ENCODE assay signal across 8 mouse cellular contexts in genomic region chr4:128727721-128728430, GRCm38 (mm10). TPM values are rescaled to one million over a fixed set of nuclear protein-coding genes. Genes with fewer than 3 reads are reported as not detected.
DNase-seq lines count a peak whose midpoint lies in the region; ATAC-seq and TF ChIP-seq lines count a peak whose summit lies in the region.

No protein-coding gene starts in this region.

- H3K27ac ChIP-seq in embryonic facial prominence, embryonic 12.5 days, result peak overlapping the region; percentile 96
- peak overlapping the region; percentile 94 for H3K27ac ChIP-seq in heart, embryonic 13.5 days (replicated peaks)
- H3K27ac ChIP-seq in kidney, postnatal 0 days, result peak overlapping the region; percentile 98

- ATAC-seq in embryonic facial prominence, embryonic 12.5 days (ENCODE audit: insufficient number of reproducible peaks, insufficient read depth, low FRiP score, low TSS enrichment), result peak; percentile 67
- ATAC-seq in heart, embryonic 13.5 days (ENCODE audit: extremely low read depth, insufficient number of reproducible peaks, low FRiP score, low TSS enrichment), result peak; percentile 79
- ATAC-seq in kidney, postnatal 0 days (replicated peaks; ENCODE audit: low FRiP score, low read depth), result peak; percentile 87

- no peaks in the 10 kb centered on the region for H3K27me3 ChIP-seq in embryonic facial prominence, embryonic 12.5 days
- H3K27me3 ChIP-seq in heart, embryonic 13.5 days (replicated peaks), result no peaks in the 10 kb centered on the region; the same call in 1 of the 2 replicates
- no peaks in the 10 kb centered on the region for H3K27me3 ChIP-seq in kidney, postnatal 0 days (ENCODE audit: insufficient read depth, low read length)

- peaks cover 45% of the 10 kb centered on the region for H3K4me1 ChIP-seq in embryonic facial prominence, embryonic 12.5 days
- peaks cover 65% of the 10 kb centered on the region for H3K4me1 ChIP-seq in heart, embryonic 13.5 days
- peaks cover 31% of the 10 kb centered on the region for H3K4me1 ChIP-seq in kidney, postnatal 0 days (replicated peaks; ENCODE audit: insufficient read depth, low read length)

- under 1% methylated on average over 63 of the region's 65 CpGs for WGBS in embryonic facial prominence, embryonic 12.5 days
- WGBS in heart, embryonic 13.5 days, result under 1% methylated on average over 50 of the region's 65 CpGs
- WGBS in kidney, postnatal 0 days, result under 1% methylated on average over 49 of the region's 65 CpGs

- H3K36me3 ChIP-seq in embryonic facial prominence, embryonic 12.5 days, result 0 out of 2 replicates have a peak, but pooled peaks cover 19% of the 10 kb centered on the region
- H3K36me3 ChIP-seq in heart, embryonic 13.5 days, result peaks cover 14% of the 10 kb centered on the region
- 0 out of 2 replicates have a peak, but pooled peaks cover 5% of the 10 kb centered on the region for H3K36me3 ChIP-seq in kidney, postnatal 0 days (ENCODE audit: insufficient read depth, low read length)

- DNase-seq in CD4-positive helper T cell, adult 2 months (ENCODE audit: low read depth, low spot score), result peak; percentile 65
- DNase-seq in adipocyte (ENCODE audit: low spot score), result peak; percentile 60
- no peak for DNase-seq in kidney, postnatal 0 days (ENCODE audit: low spot score)
- DNase-seq in lung, postnatal 36 days, result peak; percentile 69
- peak; percentile 67 to 84 for DNase-seq in spleen, postnatal 4 days (ENCODE audit: low spot score in 2 of 2)
- no peak for DNase-seq in right cerebral cortex, postnatal 36 days (ENCODE audit: low spot score in 2 of 2)

- peak overlapping the region; percentile 91 for H3K4me3 ChIP-seq in embryonic facial prominence, embryonic 12.5 days
- H3K4me3 ChIP-seq in heart, embryonic 13.5 days, result peak overlapping the region; percentile 96
- peak overlapping the region; percentile 99 for H3K4me3 ChIP-seq in kidney, postnatal 0 days (replicated peaks; ENCODE audit: low read depth, low read length)

- peak overlapping the region; percentile 91 for H3K4me2 ChIP-seq in embryonic facial prominence, embryonic 12.5 days (replicated peaks)
- H3K4me2 ChIP-seq in heart, embryonic 13.5 days, result peak overlapping the region; percentile 95
- H3K4me2 ChIP-seq in kidney, postnatal 0 days (ENCODE audit: low read length), result peak overlapping the region; percentile 78

- H3K9me3 ChIP-seq in embryonic facial prominence, embryonic 12.5 days, result no peaks in the 10 kb centered on the region
- H3K9me3 ChIP-seq in heart, embryonic 13.5 days, result no peaks in the 10 kb centered on the region
- no peaks in the 10 kb centered on the region for H3K9me3 ChIP-seq in kidney, postnatal 0 days (replicated peaks; ENCODE audit: low read length)

- H3K9ac ChIP-seq in embryonic facial prominence, embryonic 12.5 days, result peak overlapping the region; percentile 100
- peak overlapping the region; percentile 100 for H3K9ac ChIP-seq in heart, embryonic 13.5 days
- H3K9ac ChIP-seq in kidney, postnatal 0 days (ENCODE audit: low read depth, low read length), result peak overlapping the region; percentile 100

- TF ChIP-seq CTCF in kidney, postnatal 0 days (IDR thresholded peaks at IDR 0.05; ENCODE audit: low read depth), result no peak

RNA-seq across cellular contexts. Expression of gene A3galt2, which starts 27.3 kb away (rescaled TPM):
- 0.18 and 0.19 TPM in 2 replicates for polyA plus RNA-seq in embryonic facial prominence, embryonic 12.5 days (2016; fragmentation: Nextera tagmentation; extraction: Ambion mirVana)
- 0.09 TPM in 2 replicates for polyA plus RNA-seq in heart, embryonic 13.5 days (2015; fragmentation: Nextera tagmentation; extraction: Ambion mirVana)
- polyA plus RNA-seq in kidney, postnatal 0 days (2015; fragmentation: Nextera tagmentation; extraction: Ambion mirVana), result 0.13 and 0.23 TPM in 2 replicates

Comparison
In these comparisons a context has a peak if more than half of its experiments do, and no peak if none do; other contexts are left out.
1. DNase-seq: peak in CD4-positive helper T cell, adult 2 months (single experiment), adipocyte (single experiment), lung, postnatal 36 days (single experiment) and spleen, postnatal 4 days (2 of 2); none in kidney, postnatal 0 days (single experiment) and right cerebral cortex, postnatal 36 days (0 of 2).
2. Peak in every context shown above with its lines, with median percentiles within 50 percentile points of each other: ATAC-seq, H3K27ac ChIP-seq, H3K4me2 ChIP-seq, H3K4me3 ChIP-seq and H3K9ac ChIP-seq.